Mouse (Mus musculus) 3134 (cell line): ENCODE measurements around the gene Rsad2.
"Not testable (repeated sequence)": the region's sequence is repeated elsewhere in the genome, so short reads cannot be mapped to it uniquely, and the experiment has no call there.

Experiments used
- DNase-seq: peaks from one replicate; pipeline ENCODE4 v3.0.0-alpha.2; 2011; ENCODE audit warnings: low spot score; ENCODE audit not compliant: insufficient read length; ENCODE audit errors: extremely low read depth

Rsad2 gene

GRCm38 (mm10) chr12:26446377-26447045 lies 9.7 kb downstream of the Rsad2 start:
- DNase-seq: no peak

GRCm38 (mm10) chr12:26444511-26444910 lies 11.7 kb downstream of the Rsad2 start:
- no peak for DNase-seq

GRCm38 (mm10) chr12:26444054-26444453 lies 12.2 kb downstream of the Rsad2 start:
- DNase-seq: no peak

- no peak for DNase-seq
Measured at GRCm38 (mm10) chr12:26439366-26439765, 16.9 kb downstream of the Rsad2 start.

- DNase-seq: no peak
Measured at GRCm38 (mm10) chr12:26437950-26438349, 18.3 kb downstream of the Rsad2 start.

- no peak for DNase-seq
Measured at GRCm38 (mm10) chr12:26436334-26436733, 19.9 kb downstream of the Rsad2 start.

GRCm38 (mm10) chr12:26428771-26429170 lies 27.5 kb downstream of the Rsad2 start:
- DNase-seq: not testable (repeated sequence)

- DNase-seq: no peak
Measured at GRCm38 (mm10) chr12:26424841-26425240, 31.4 kb downstream of the Rsad2 start.

GRCm38 (mm10) chr12:26418322-26418721 lies 37.9 kb downstream of the Rsad2 start:
- no peak for DNase-seq

- no peak for DNase-seq
Measured at GRCm38 (mm10) chr12:26416636-26417295, 39.5 kb downstream of the Rsad2 start.

GRCm38 (mm10) chr12:26415104-26415771 lies 41.0 kb downstream of the Rsad2 start, which contains the start of gene Rnf144a:
TSS of gene Rnf144a (minus strand) at chr12:26415254.
- no peak for DNase-seq

GRCm38 (mm10) chr12:26414451-26415103 lies 41.7 kb downstream of the Rsad2 start:
- DNase-seq: no peak

- no peak for DNase-seq
Measured at GRCm38 (mm10) chr12:26413961-26414411, 42.3 kb downstream of the Rsad2 start.

GRCm38 (mm10) chr12:26412802-26413201 lies 43.5 kb downstream of the Rsad2 start:
- no peak for DNase-seq

GRCm38 (mm10) chr12:26411841-26412450 lies 44.3 kb downstream of the Rsad2 start:
- DNase-seq: no peak

- no peak for DNase-seq
Measured at GRCm38 (mm10) chr12:26410443-26410842, 45.8 kb downstream of the Rsad2 start.

- DNase-seq: no peak
Measured at GRCm38 (mm10) chr12:26408707-26409106, 47.5 kb downstream of the Rsad2 start.

- DNase-seq: no peak
Measured at GRCm38 (mm10) chr12:26404781-26405702, 51.2 kb downstream of the Rsad2 start.

- no peak for DNase-seq
Measured at GRCm38 (mm10) chr12:26403372-26404125, 52.7 kb downstream of the Rsad2 start.
